Mouse (Mus musculus): ENCODE data around the gene Itgb1bp1.

DNA sequence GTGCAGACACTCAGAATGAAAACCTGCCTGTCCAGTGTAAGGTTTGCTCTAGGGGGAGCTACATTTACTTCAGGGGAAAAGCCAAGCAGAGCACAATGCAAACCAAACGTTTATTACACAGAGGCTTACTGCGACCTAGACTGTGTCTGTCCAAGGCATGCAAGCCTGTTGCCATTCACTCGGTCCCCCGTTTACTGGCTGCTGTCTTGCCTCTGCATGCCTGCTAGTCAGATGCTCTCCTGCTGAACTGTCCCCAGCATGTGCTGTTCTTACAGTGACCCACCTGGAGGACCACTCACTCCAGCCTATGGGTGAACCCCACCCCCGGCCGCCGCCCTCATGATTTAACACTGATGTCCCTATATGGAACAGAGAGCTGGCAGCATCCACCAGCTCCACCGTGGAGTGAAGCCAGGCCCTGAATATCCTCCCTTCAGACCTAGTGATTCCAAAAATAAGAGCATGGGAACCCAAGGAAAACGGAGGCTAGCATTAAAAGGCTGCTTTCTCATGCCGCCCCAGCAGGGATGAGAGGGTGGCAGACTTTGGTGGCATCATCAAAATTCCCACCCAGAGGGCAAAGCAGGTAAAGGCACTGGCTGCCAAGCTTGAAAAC is 45.0 kb upstream of the Itgb1bp1 start:
- TF ChIP-seq CTCF (IDR thresholded peaks at IDR 0.05; ENCODE audit: low read depth) (no peak), EP300 (IDR thresholded peaks at IDR 0.05; ENCODE audit: low read depth) (no peak)

Data from heart, postnatal 0 days (tissue).